Mouse (Mus musculus) heart, embryonic 11.5 days (tissue): Measurements from ENCODE around the gene Calm2. TPM values are rescaled to one million over a fixed set of nuclear protein-coding genes. Genes with fewer than 3 reads are reported as not detected.

Experiments used
- ATAC-seq: fragments of 200-750 bp; cut with Nextera tagmentation; replicated peaks from 2 replicates; pipeline ENCODE4 v1.8.0; 2017; ENCODE audit warnings: moderate library complexity; ENCODE audit not compliant: insufficient number of reproducible peaks, low FRiP score, low TSS enrichment
- H3K27ac ChIP-seq: fragments of 300-500 bp; sonication (generic); 2 replicates; pipeline ENCODE4 v1.5.1; 2014; ENCODE audit warnings: mild to moderate bottlenecking, low read depth, low read length
- H3K27me3 ChIP-seq: fragments of 300-500 bp; sonication (generic); 2 replicates; pipeline ENCODE4 v1.6.1; 2014; ENCODE audit warnings: mild to moderate bottlenecking, low read length, mixed read lengths; ENCODE audit not compliant: control insufficient read depth, insufficient read depth
- H3K36me3 ChIP-seq: fragments of 300-500 bp; sonication (generic); 2 replicates; pipeline ENCODE4 v1.6.1; 2014; ENCODE audit warnings: mild to moderate bottlenecking, low read length, moderate library complexity, mixed read lengths; ENCODE audit not compliant: control insufficient read depth, insufficient read depth
- H3K4me1 ChIP-seq: fragments of 300-500 bp; sonication (generic); 2 replicates; pipeline ENCODE4 v1.6.1; 2014; ENCODE audit warnings: low read length; ENCODE audit not compliant: control insufficient read depth, insufficient read depth
- H3K4me2 ChIP-seq: fragments of 300-500 bp; sonication (generic); 2 replicates; pipeline ENCODE4 v1.6.1; 2014; ENCODE audit warnings: mild to moderate bottlenecking, moderate library complexity
- H3K4me3 ChIP-seq: fragments of 300-500 bp; sonication (generic); 2 replicates; pipeline ENCODE4 v1.5.1; 2014; ENCODE audit warnings: low read depth, low read length
- H3K9ac ChIP-seq: fragments of 300-500 bp; sonication (generic); 2 replicates; pipeline ENCODE4 v1.6.1; 2014; ENCODE audit warnings: mild to moderate bottlenecking, low read depth, low read length, moderate library complexity
- H3K9me3 ChIP-seq: fragments of 300-500 bp; sonication (generic); replicated peaks from 2 replicates; pipeline ENCODE4 v1.6.1; 2016; ENCODE audit warnings: low read length; ENCODE audit not compliant: control insufficient read depth
- WGBS: fragments of 180-500 bp; shearing (Covaris S2); extraction: QIAGEN DNeasy Blood & Tissue Kit; methylation state at CpG from one replicate; pipeline ENCODE4 v1.1.7; 2014; ENCODE audit not compliant: insufficient replicate concordance; 5-methylcytosine and 5-hydroxymethylcytosine counted together
- polyA plus RNA-seq: library from polyadenylated mRNA; unstranded; fragments of >200 nt; fragmentation: Nextera tagmentation; extraction: Ambion mirVana; gene quantifications from 2 replicates; pipeline ENCODE4 v1.2.1, GENCODE M21; 2014

The Calm2 gene
- polyA plus RNA-seq, 1 experiment from 2014 or later: 724 TPM

DNA sequence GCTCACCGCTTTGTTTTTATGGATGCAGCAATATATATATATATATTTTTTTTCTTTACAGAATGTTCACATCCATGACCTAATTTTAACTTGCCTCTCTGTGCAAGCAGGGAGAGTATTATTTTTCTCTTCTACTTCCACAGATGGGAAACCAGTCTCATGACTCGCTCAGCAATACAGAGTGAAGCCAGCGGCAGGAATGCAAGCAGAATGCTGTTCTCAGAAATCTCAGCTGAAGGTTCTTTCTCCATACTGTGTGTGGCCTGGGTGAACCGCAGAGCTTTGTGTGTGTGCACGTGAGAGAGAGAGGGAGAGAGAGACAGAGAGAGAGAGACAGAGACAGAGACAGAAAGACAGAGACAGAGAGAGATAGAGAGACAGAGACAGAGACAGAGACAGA is 21.9 kb upstream of the Calm2 start:
- no peak for ATAC-seq
- H3K9me3 ChIP-seq: no peaks in the 10 kb centered on the region
- no peaks in the 10 kb centered on the region for H3K27me3 ChIP-seq
- peaks cover 18% of the 10 kb centered on the region for H3K4me1 ChIP-seq
- H3K9ac ChIP-seq: no peak overlapping the region
- H3K4me2 ChIP-seq: no peak overlapping the region
- 81% methylated on average over 5 of the region's 5 CpGs for WGBS
- no peaks in the 10 kb centered on the region for H3K36me3 ChIP-seq
- H3K4me3 ChIP-seq: no peak overlapping the region
- no peak overlapping the region for H3K27ac ChIP-seq

DNA sequence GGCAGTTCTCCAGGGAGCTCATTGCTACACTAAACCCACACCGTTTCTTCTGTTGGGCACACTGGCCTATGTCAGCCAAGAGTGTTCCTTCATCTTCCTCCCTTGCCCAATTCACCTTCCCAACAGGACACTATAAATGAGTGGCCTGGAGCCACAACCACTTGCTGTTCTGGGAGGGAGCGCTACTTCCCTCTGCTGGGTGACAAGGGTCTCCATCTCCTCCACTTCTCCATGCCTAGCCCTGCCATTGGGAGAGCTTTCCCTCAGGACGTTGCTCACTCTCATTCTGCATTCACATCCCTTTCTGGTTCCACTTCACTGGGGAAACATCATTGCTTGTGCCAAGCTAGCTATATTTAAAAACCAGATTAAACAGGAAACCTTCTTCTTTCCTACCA is 14.8 kb upstream of the Calm2 start:
- 38% methylated on average over 3 of the region's 3 CpGs for WGBS
- no peaks in the 10 kb centered on the region for H3K27me3 ChIP-seq
- H3K9ac ChIP-seq: no peak overlapping the region
- no peak overlapping the region for H3K27ac ChIP-seq
- no peak for ATAC-seq
- no peaks in the 10 kb centered on the region for H3K36me3 ChIP-seq
- no peaks in the 10 kb centered on the region for H3K9me3 ChIP-seq
- peaks cover 26% of the 10 kb centered on the region for H3K4me1 ChIP-seq
- H3K4me3 ChIP-seq: no peak overlapping the region
- H3K4me2 ChIP-seq: no peak overlapping the region

DNA sequence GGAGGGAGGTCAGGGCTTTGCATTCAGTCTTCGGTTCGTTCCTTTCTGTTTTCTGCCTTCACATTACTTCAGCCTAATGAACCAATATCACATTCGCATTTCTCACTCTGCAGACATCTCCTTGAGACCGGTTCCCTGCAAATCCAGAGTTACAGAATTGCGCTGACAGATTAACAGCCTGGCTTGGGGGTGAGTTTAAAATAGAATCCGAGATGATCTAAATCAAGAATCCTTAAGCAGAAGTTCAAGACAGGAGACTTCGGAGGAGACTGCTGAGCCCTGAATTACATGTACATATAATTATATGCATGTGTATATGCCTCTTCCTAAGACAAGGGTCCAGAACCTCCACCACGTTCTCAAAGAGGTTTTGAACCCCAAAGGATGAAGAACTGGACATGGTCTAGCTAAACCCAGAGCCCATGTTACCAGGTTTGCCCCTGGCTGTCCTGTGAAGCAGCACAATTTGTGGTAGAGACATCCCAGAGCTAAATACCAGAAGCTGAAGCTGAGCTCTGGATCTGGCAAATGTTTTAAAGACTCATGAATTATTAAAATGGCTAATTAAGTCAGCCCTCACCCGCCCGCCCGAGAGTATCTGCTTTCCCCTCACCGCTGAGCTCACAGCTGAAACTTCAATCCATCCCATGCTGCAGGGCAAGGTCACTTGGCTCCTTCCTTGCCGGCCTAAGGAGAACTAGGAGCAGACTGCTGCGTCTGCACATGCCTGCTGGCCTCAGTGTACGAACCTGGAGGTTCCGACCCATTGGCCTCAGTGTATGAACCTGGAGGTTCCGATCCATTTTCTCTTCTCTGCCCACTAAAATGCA is 14.1 kb upstream of the Calm2 start:
- peaks cover 26% of the 10 kb centered on the region for H3K4me1 ChIP-seq
- H3K9ac ChIP-seq: peak overlapping the region; percentile 69; the same call in 1 of the 2 replicates
- peak overlapping the region; percentile 82 for H3K27ac ChIP-seq
- ATAC-seq: no peak
- no peaks in the 10 kb centered on the region for H3K27me3 ChIP-seq
- WGBS: 34% methylated on average over 17 of the region's 17 CpGs
- H3K36me3 ChIP-seq: no peaks in the 10 kb centered on the region
- H3K9me3 ChIP-seq: no peaks in the 10 kb centered on the region
- no peak overlapping the region for H3K4me3 ChIP-seq
- H3K4me2 ChIP-seq: peak overlapping the region; percentile 57

DNA sequence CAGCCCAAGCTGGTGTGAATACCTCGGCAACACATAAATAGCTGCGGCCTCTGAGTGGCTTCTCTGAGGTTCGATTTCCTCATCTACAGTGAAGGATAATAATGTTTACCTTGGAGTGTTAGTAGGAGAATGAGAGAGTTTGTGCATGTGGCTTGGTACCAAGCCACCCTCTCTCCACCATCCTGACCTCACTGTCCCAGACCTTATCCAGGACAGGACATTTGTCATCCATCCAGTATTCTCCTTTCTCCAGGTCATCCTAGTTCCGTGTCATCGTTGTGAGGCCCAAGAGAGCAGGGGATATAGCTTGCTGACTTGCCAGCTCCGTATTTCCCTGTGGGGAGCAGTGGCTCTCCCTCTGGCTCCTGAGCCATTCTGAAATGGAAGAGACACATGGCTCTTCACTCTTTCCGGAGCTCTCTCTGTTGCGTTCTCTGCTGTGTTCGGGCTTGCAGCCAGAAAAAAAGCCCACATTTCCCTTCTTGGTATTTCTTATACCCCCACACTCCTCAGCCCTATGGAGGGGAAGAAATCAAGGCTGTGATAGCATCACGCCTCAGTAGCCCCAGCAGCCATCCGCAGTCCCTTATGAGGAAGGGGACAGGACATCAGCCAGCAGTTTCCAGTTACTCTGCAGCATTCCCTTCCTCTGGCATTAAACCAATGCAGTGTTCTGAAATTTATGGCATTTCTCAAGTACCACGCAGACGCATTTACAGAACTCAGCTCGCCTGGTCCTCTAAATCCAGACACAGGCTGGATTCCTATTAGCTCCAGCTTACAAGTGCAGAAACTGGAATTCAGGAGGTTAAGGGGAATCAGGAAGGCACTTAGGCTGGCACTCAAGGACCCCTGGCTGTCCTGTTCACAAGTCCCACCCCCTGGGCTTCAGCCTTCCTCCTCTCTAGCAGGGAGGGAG is 13.3 kb upstream of the Calm2 start:
- peak overlapping the region; percentile 57 for H3K4me2 ChIP-seq
- ATAC-seq: no peak; the same call in 1 of the 2 replicates
- WGBS: 8% methylated on average over 14 of the region's 14 CpGs
- peaks cover 26% of the 10 kb centered on the region for H3K4me1 ChIP-seq
- H3K4me3 ChIP-seq: 0 out of 2 replicates have a peak overlapping the region, but pooled peaks have one; percentile 4
- H3K36me3 ChIP-seq: no peaks in the 10 kb centered on the region
- H3K27me3 ChIP-seq: no peaks in the 10 kb centered on the region
- peak overlapping the region; percentile 82 for H3K27ac ChIP-seq
- H3K9ac ChIP-seq: peak overlapping the region; percentile 69
- no peaks in the 10 kb centered on the region for H3K9me3 ChIP-seq

DNA sequence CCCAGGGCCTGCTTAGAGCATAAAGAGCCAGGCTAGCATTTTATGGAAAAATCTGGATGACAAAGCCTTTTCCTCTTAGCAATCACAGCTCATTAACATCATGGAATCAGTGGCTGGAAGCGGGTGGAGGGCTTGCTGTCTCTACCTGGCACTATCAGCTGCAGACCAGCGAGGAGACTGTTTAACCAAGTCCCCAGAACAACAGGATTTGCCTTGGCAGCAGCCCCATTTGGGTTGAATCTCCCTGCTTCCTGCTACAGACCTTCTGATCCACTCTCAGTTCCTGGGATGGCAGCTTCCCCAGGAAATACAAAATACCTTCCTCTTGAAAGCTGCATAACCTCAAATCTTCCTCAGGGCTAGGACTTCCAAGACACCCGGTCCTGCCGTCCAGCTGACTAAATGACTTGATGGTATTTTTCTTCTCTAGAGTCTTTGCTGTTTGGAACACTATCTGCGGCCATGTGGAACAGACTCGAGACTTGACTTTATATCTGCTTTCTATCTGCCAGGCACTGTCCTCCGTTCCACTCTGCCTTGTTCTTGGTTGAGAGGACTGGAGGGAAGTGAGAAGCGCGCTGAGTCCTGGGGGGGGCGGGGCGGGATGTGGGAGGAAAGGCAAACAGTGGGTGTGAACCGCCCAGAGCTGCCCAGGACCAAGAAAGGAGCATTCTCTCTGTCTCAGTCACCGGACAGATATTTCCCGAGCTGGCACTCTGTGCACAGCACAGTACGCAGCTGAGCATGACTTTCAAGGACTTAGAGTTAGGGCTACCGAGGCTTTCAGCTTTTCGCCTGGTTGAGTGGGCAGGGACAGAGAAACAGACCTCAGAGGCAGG is 12.4 kb upstream of the Calm2 start:
- Histone ChIP-seq H3K9ac (peak overlapping the region; percentile 69), H3K27ac (peak overlapping the region; percentile 82), H3K4me3 (0 out of 2 replicates have a peak overlapping the region, but pooled peaks have one; percentile 8), H3K9me3 (no peaks in the 10 kb centered on the region), H3K4me1 (peaks cover 26% of the 10 kb centered on the region), H3K27me3 (no peaks in the 10 kb centered on the region), H3K36me3 (no peaks in the 10 kb centered on the region), H3K4me2 (peak overlapping the region; percentile 57)
- WGBS: 3% methylated on average over 15 of the region's 17 CpGs
- ATAC-seq: peak; percentile 75

DNA sequence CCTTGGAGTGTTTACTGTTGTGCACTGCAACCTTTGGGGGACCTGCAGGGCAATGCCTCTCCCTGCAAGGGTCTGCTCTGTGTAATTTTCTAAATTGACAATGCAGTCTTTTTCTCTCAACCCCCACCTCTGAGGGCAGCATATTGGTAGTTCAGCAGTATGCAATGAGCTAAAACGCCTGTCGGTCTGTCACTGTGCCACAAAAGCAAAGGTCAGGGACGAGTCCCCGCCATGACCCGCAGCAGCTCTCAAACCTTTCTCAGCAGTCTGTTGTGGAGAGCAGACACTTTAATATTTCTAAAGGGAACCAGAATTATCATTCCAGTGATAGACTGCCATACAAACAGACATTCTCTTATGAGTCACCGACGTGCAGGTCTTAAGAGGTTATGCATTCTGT is 11.2 kb upstream of the Calm2 start:
- no peak overlapping the region for H3K9ac ChIP-seq
- no peaks in the 10 kb centered on the region for H3K27me3 ChIP-seq
- H3K27ac ChIP-seq: no peak overlapping the region
- WGBS: 70% methylated on average over 7 of the region's 7 CpGs
- H3K4me1 ChIP-seq: peaks cover 26% of the 10 kb centered on the region
- no peak for ATAC-seq
- no peaks in the 10 kb centered on the region for H3K36me3 ChIP-seq
- H3K4me2 ChIP-seq: no peak overlapping the region
- no peaks in the 10 kb centered on the region for H3K9me3 ChIP-seq
- no peak overlapping the region for H3K4me3 ChIP-seq

DNA sequence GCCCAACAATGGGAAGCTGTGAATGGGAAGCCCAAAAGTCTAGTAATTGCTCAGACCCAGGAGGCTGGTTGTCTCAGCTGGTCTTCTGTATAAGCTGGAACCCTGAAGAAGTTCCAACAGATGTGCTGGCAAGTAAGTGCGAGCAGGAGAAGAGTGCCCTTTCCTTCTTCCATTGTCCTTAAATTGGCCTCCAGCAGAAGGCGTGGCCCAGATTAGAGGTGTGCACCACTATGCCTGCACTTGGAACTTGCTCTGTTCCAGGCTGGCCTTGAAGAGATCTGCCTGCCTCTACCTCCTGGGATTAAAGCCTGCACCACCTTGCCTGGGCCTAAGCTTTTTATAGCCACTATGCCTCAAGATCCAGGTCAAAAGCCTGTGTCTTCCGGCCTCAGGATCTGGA is 7.4 kb upstream of the Calm2 start:
- no peaks in the 10 kb centered on the region for H3K9me3 ChIP-seq
- ATAC-seq: no peak
- H3K27ac ChIP-seq: no peak overlapping the region
- no peak overlapping the region for H3K4me3 ChIP-seq
- peaks cover 7% of the 10 kb centered on the region; the same call in 1 of the 2 replicates for H3K4me1 ChIP-seq
- no peaks in the 10 kb centered on the region for H3K36me3 ChIP-seq
- H3K27me3 ChIP-seq: no peaks in the 10 kb centered on the region
- H3K9ac ChIP-seq: no peak overlapping the region
- no peak overlapping the region for H3K4me2 ChIP-seq
- WGBS: 92% methylated on average over 3 of the region's 3 CpGs

DNA sequence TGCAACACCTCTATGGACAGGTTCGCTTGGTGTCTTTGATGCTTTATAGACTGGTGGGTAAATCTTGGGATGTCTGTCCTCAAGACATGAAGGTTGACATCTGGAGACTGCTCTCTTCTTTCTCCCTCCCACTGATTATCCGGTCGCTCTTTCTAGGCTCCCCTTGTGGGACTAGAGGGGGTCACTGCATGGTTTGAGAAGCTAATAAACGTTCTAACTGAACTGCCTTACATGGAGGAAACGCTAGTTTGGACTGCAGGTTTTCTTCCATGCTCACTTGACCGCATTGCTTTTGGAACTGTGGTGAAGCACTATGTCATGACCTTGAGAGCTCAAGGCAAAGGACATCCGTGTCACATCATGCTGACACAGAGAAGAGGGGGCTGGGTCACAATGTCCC is 6.6 kb upstream of the Calm2 start:
- Histone ChIP-seq H3K27ac (no peak overlapping the region), H3K4me3 (no peak overlapping the region), H3K4me1 (peaks cover 4% of the 10 kb centered on the region; the same call in 1 of the 2 replicates), H3K9ac (no peak overlapping the region), H3K4me2 (no peak overlapping the region), H3K36me3 (no peaks in the 10 kb centered on the region), H3K27me3 (no peaks in the 10 kb centered on the region), H3K9me3 (no peaks in the 10 kb centered on the region)
- WGBS: 73% methylated on average over 7 of the region's 7 CpGs
- ATAC-seq: no peak
